Comparison of ENCODE assay signal across 20 mouse cellular contexts in genomic region chr14:12722452-12723194, GRCm38 (mm10).
"Had no signal": no experiment of that assay in that cellular context is flagged by ENCODE, and none has a peak within 500 bp of the region (broad histone marks: within the 10 kb centered on the region; RNA-seq: fewer than 3 reads in every experiment).

No protein-coding gene starts in this region.

- ATAC-seq: intestine, postnatal 0 days; lung, postnatal 0 days; midbrain, embryonic 15.5 days had no signal

- DNase-seq: kidney, adult 2 months; kidney, postnatal 10 days; kidney, postnatal 36 days; layer of hippocampus, postnatal 36 days; liver, embryonic 13.5 days; lung, embryonic 14.5 days; right cerebral cortex, adult 18-20 months; right cerebral cortex, postnatal 25 days; spleen, adult 18-20 months; thymus, adult 18-20 months; thymus, postnatal 36 days had no signal

- H3K9me3 ChIP-seq: kidney, embryonic 15.5 days; liver, embryonic 13.5 days; midbrain, embryonic 12.5 days; midbrain, embryonic 15.5 days; neural tube, embryonic 12.5 days; neural tube, embryonic 15.5 days had no signal

- H3K9ac ChIP-seq: kidney, embryonic 15.5 days; liver, embryonic 13.5 days; lung, embryonic 14.5 days; midbrain, embryonic 12.5 days; midbrain, embryonic 15.5 days; neural tube, embryonic 12.5 days; neural tube, embryonic 15.5 days had no signal

- H3K27ac ChIP-seq: kidney, embryonic 15.5 days; left cerebral cortex, adult 2 months; liver, embryonic 13.5 days; macrophage; midbrain, embryonic 12.5 days; midbrain, embryonic 15.5 days; neural tube, embryonic 12.5 days; neural tube, embryonic 15.5 days had no signal

- H3K4me2 ChIP-seq: kidney, embryonic 15.5 days; liver, embryonic 13.5 days; lung, embryonic 14.5 days; midbrain, embryonic 12.5 days; midbrain, embryonic 15.5 days; neural tube, embryonic 12.5 days; neural tube, embryonic 15.5 days had no signal

- H3K4me3 ChIP-seq: kidney, embryonic 15.5 days; left cerebral cortex, adult 2 months; liver, embryonic 13.5 days; midbrain, embryonic 12.5 days; midbrain, embryonic 15.5 days; neural tube, embryonic 12.5 days; neural tube, embryonic 15.5 days had no signal

- H3K4me1 ChIP-seq: kidney, embryonic 15.5 days; liver, embryonic 13.5 days; midbrain, embryonic 12.5 days; midbrain, embryonic 15.5 days; neural tube, embryonic 12.5 days; neural tube, embryonic 15.5 days had no signal

- H3K36me3 ChIP-seq: kidney, embryonic 15.5 days; liver, embryonic 13.5 days; midbrain, embryonic 12.5 days; midbrain, embryonic 15.5 days; neural tube, embryonic 12.5 days; neural tube, embryonic 15.5 days had no signal

- H3K27me3 ChIP-seq: kidney, embryonic 15.5 days; liver, embryonic 13.5 days; midbrain, embryonic 12.5 days; midbrain, embryonic 15.5 days; neural tube, embryonic 12.5 days; neural tube, embryonic 15.5 days had no signal
